13 mouse cellular contexts compared by ENCODE assay signal in the genomic region with DNA sequence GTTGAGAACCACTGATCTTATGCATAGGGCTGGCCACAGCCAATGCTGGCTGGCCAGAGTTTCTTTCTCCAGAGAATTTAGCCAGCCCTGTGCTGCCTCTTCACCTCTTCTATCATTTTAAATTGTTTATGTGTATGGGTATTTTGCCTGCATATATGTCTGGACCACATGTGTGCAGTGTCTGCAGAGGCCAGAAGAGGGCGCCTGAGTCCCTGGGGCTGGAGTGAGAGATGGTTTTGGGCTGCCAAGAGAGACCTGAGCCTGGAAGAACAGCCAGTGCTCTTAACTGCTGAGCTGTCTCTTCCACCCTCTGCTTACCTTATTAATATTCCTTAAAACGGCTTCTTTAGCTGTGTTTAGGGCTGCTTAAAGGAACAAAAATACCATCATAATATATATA.
DNase-seq lines count a peak whose midpoint lies in the region; ATAC-seq and TF ChIP-seq lines count a peak whose summit lies in the region.
"Had no signal": no experiment of that assay in that cellular context is flagged by ENCODE, and none has a peak within 500 bp of the region (broad histone marks: within the 10 kb centered on the region; RNA-seq: fewer than 3 reads in every experiment).

No protein-coding gene starts in this region.

- no peaks in the 10 kb centered on the region for H3K27me3 ChIP-seq in midbrain, postnatal 0 days (ENCODE audit: insufficient read depth, low read length)
- H3K27me3 ChIP-seq in midbrain, embryonic 15.5 days (replicated peaks) = no peaks in the 10 kb centered on the region
- H3K27me3 ChIP-seq in stomach, postnatal 0 days (ENCODE audit: control insufficient read depth, insufficient read depth, low read length) = no peaks in the 10 kb centered on the region

- no peak overlapping the region for H3K4me2 ChIP-seq in midbrain, postnatal 0 days (ENCODE audit: low read depth, low read length, poor library complexity, severe bottlenecking)
- no peak overlapping the region for H3K4me2 ChIP-seq in midbrain, embryonic 15.5 days
- no peak overlapping the region for H3K4me2 ChIP-seq in stomach, postnatal 0 days (replicated peaks; ENCODE audit: low read depth)
- H3K4me2 ChIP-seq: heart, embryonic 11.5 days had no signal

- H3K36me3 ChIP-seq in midbrain, postnatal 0 days (ENCODE audit: insufficient read depth, low read length) = no peaks in the 10 kb centered on the region
- no peaks in the 10 kb centered on the region for H3K36me3 ChIP-seq in midbrain, embryonic 15.5 days (replicated peaks)
- no peaks in the 10 kb centered on the region for H3K36me3 ChIP-seq in stomach, postnatal 0 days (ENCODE audit: control insufficient read depth, insufficient read depth, low read length)
- H3K36me3 ChIP-seq: G1E had no signal

- H3K4me1 ChIP-seq in midbrain, postnatal 0 days (ENCODE audit: insufficient read depth, low read length) = no peaks in the 10 kb centered on the region
- no peaks in the 10 kb centered on the region for H3K4me1 ChIP-seq in midbrain, embryonic 15.5 days
- no peaks in the 10 kb centered on the region for H3K4me1 ChIP-seq in bone marrow macrophage, adult 2 months (ENCODE audit: control insufficient read depth, insufficient read depth, low read length)
- no peaks in the 10 kb centered on the region for H3K4me1 ChIP-seq in stomach, postnatal 0 days (replicated peaks; ENCODE audit: control insufficient read depth, insufficient read depth)

- TF ChIP-seq POLR2A in bone marrow macrophage, adult 2 months (IDR thresholded peaks at IDR 0.05; ENCODE audit: borderline replicate concordance, low read depth, low read length) = no peak

- ATAC-seq in midbrain, postnatal 0 days (ENCODE audit: low FRiP score) = no peak
- no peak for ATAC-seq in midbrain, embryonic 15.5 days (replicated peaks)
- no peak for ATAC-seq in stomach, postnatal 0 days (ENCODE audit: low FRiP score, low TSS enrichment)
- ATAC-seq: forebrain, embryonic 16.5 days; inflammation-experienced regulatory T-cells, adult 6 months; midbrain, embryonic 16.5 days had no signal

- H3K9ac ChIP-seq in midbrain, postnatal 0 days (replicated peaks; ENCODE audit: low read length, poor library complexity, severe bottlenecking) = no peak overlapping the region
- H3K9ac ChIP-seq in midbrain, embryonic 15.5 days = no peak overlapping the region
- no peak overlapping the region for H3K9ac ChIP-seq in stomach, postnatal 0 days (ENCODE audit: low read length)

- H3K4me3 ChIP-seq in gastrocnemius, adult 2 months = no peak overlapping the region
- no peak overlapping the region for H3K4me3 ChIP-seq in midbrain, postnatal 0 days (ENCODE audit: low read depth, low read length)
- H3K4me3 ChIP-seq in midbrain, embryonic 15.5 days = no peak overlapping the region
- H3K4me3 ChIP-seq in bone marrow macrophage, adult 2 months (ENCODE audit: insufficient read depth, low read length) = no peak overlapping the region
- H3K4me3 ChIP-seq in stomach, postnatal 0 days (ENCODE audit: low read depth, low read length) = no peak overlapping the region

- TF ChIP-seq EP300 in stomach, postnatal 0 days (optimal IDR thresholded peaks at IDR 0.05) = no peak

- WGBS in midbrain, postnatal 0 days = 57% methylated on average over 2 of the region's 2 CpGs
- WGBS in midbrain, embryonic 15.5 days = 74% methylated on average over 2 of the region's 2 CpGs
- 58% methylated on average over 2 of the region's 2 CpGs for WGBS in stomach, postnatal 0 days

- peak; percentile 69 for TF ChIP-seq CTCF in gastrocnemius, adult 2 months (IDR thresholded peaks at IDR 0.05)
- TF ChIP-seq CTCF in midbrain, postnatal 0 days (IDR thresholded peaks at IDR 0.05) = peak; percentile 46
- TF ChIP-seq CTCF in bone marrow macrophage, adult 2 months (IDR thresholded peaks at IDR 0.05; ENCODE audit: low read depth, low read length) = 0 out of 2 replicates have a peak, but pooled peaks have one; percentile 9
- TF ChIP-seq CTCF in stomach, postnatal 0 days (IDR thresholded peaks at IDR 0.05; ENCODE audit: low read depth) = peak; percentile 66

- no peak overlapping the region for H3K27ac ChIP-seq in gastrocnemius, adult 2 months
- H3K27ac ChIP-seq in midbrain, postnatal 0 days (ENCODE audit: low read depth, low read length) = no peak overlapping the region
- no peak overlapping the region for H3K27ac ChIP-seq in midbrain, embryonic 15.5 days
- no peak overlapping the region for H3K27ac ChIP-seq in bone marrow macrophage, adult 2 months (ENCODE audit: insufficient read depth, low read depth, low read length)
- H3K27ac ChIP-seq in stomach, postnatal 0 days (replicated peaks) = no peak overlapping the region

- no peaks in the 10 kb centered on the region for H3K9me3 ChIP-seq in midbrain, postnatal 0 days (ENCODE audit: low read length)
- H3K9me3 ChIP-seq in midbrain, embryonic 15.5 days = no peaks in the 10 kb centered on the region; the same call in 1 of the 2 replicates
- no peaks in the 10 kb centered on the region for H3K9me3 ChIP-seq in stomach, postnatal 0 days (ENCODE audit: control insufficient read depth, low read length)

- peak; percentile 57 for DNase-seq in gastrocnemius, adult 2 months
- no peak for DNase-seq in gastrocnemius, postnatal 10 days
- no peak for DNase-seq in midbrain, postnatal 0 days (ENCODE audit: low spot score)
- no peak for DNase-seq in stomach, postnatal 0 days (ENCODE audit: low spot score)
- no peak for DNase-seq in urinary bladder, postnatal 10 days (ENCODE audit: low spot score)
- DNase-seq in layer of hippocampus, adult 11-12 months (ENCODE audit: low spot score) = no peak

- intact Hi-C loops in gastrocnemius, adult 2 months (cut with DNase I) = no loop called here

Comparison
In these comparisons a context has a peak if more than half of its experiments do, and no peak if none do; other contexts are left out.
1. CTCF ChIP-seq: peak in every context shown above with its lines; median percentile 69 in gastrocnemius, adult 2 months; 66 in stomach, postnatal 0 days; 46 in midbrain, postnatal 0 days; 9 in bone marrow macrophage, adult 2 months.